Mouse (Mus musculus) olfactory bulb, adult 2 months (tissue): ENCODE results near the gene Foxf1. TPM values are rescaled to one million over a fixed set of nuclear protein-coding genes. Genes with fewer than 3 reads are reported as not detected.

Experiments
- H3K27ac ChIP-seq: fragments of 200-500 bp; 2 replicates; pipeline ENCODE4 v1.5.1; 2012; ENCODE audit warnings: low read depth, low read length; ENCODE audit not compliant: insufficient read depth
- H3K4me1 ChIP-seq: fragments of 200-500 bp; 2 replicates; pipeline ENCODE4 v1.6.1; 2012; ENCODE audit warnings: low read length; ENCODE audit not compliant: control insufficient read depth, insufficient read depth
- H3K4me3 ChIP-seq: fragments of 200-500 bp; 2 replicates; pipeline ENCODE4 v1.5.1; 2012; ENCODE audit warnings: mild to moderate bottlenecking, low read depth, low read length, moderate library complexity; ENCODE audit not compliant: insufficient read depth
- CTCF ChIP-seq: fragments of 200-500 bp; IDR thresholded peaks from 2 replicates; pipeline ENCODE4 v1.5.1; 2012; ENCODE audit warnings: low read depth, mild to moderate bottlenecking, low read length, moderate library complexity; ENCODE audit not compliant: insufficient read depth
- POLR2A ChIP-seq: fragments of 200-500 bp; IDR thresholded peaks from 2 replicates; pipeline ENCODE4 v1.6.1; 2012; ENCODE audit warnings: mild to moderate bottlenecking, low read depth, low read length, moderate library complexity; ENCODE audit not compliant: insufficient read depth
- WGBS: fragments of 180-500 bp; shearing (Covaris S2); methylation state at CpG from one replicate; pipeline ENCODE4 v1.1.7; 2018; 5-methylcytosine and 5-hydroxymethylcytosine counted together
- polyA plus RNA-seq: library from polyadenylated mRNA; stranded (reverse); fragments of >200 nt; gene quantifications from 2 replicates; pipeline ENCODE4 v1.2.4, GENCODE M21; 2012; ENCODE audit warnings: low replicate concordance; ENCODE audit not compliant: missing spikeins, insufficient read depth, insufficient read length

The Foxf1 gene
- polyA plus RNA-seq, 1 experiment = not detected

- Histone ChIP-seq H3K27ac (no peak overlapping the region), H3K4me1 (peaks cover 20% of the 10 kb centered on the region), H3K4me3 (no peak overlapping the region)
- WGBS = 1% methylated on average over 49 of the region's 49 CpGs
- no peak for TF ChIP-seq POLR2A
These were observed 3.7 kb upstream of the Foxf1 start for GRCm38 (mm10) chr8:121080361-121081090.

- H3K4me3 ChIP-seq = no peak overlapping the region
- no peak overlapping the region for H3K27ac ChIP-seq
- TF ChIP-seq CTCF (no peak), POLR2A (no peak)
- peaks cover 20% of the 10 kb centered on the region for H3K4me1 ChIP-seq
- 7% methylated on average over 7 of the region's 7 CpGs for WGBS
These were observed 2.8 kb upstream of the Foxf1 start for GRCm38 (mm10) chr8:121081398-121081797.

GRCm38 (mm10) chr8:121082218-121083092 lies 1.7 kb upstream of the Foxf1 start:
- TF ChIP-seq POLR2A (no peak), CTCF (no peak)
- Histone ChIP-seq H3K27ac (no peak overlapping the region), H3K4me1 (peaks cover 20% of the 10 kb centered on the region), H3K4me3 (peak overlapping the region; percentile 0; the same call in 1 of the 2 replicates)
- WGBS = 2% methylated on average over 57 of the region's 57 CpGs

DNA sequence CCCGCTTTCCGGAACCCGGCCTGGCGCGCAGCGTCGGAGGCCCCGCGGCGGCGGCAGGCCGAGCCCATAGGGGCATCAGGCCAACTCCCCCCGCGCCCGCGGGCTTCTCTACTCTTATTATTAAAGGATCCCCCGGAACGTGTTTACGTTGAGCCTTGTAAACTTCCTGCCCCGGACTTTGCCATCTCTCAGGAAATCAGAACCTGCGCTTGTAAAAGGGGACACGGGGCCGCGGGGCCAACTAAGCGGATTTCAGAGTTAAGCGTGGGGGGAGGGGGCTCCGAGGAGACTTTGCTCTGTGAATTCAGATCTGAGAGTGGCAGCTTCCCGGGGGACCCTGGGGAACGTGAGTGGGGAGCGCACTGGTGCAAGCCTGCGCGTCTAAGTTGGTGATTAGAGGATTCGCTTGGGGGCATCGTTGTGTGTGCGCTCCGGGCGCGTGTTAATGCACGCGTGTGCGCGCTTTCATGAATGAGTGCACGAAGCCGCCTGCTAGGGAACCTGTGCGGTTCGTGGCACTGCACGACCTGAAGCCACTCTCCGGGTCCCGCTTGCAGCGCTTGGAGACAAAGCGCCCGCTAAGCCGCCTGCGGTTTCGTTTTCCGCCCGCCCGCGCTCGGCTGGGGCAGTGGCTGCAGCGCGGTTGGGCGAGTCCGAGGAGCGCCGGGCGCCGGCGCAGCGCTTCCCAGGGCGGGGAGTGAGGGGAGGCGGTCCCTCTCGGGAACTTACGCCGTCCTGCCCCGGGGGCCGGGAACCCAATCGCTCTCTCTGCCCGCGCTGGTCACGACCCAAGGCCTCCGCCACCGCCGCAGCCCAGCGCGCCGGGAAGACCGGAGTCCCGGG lies 872 bp upstream of the Foxf1 start:
- no peak overlapping the region for H3K27ac ChIP-seq

DNA sequence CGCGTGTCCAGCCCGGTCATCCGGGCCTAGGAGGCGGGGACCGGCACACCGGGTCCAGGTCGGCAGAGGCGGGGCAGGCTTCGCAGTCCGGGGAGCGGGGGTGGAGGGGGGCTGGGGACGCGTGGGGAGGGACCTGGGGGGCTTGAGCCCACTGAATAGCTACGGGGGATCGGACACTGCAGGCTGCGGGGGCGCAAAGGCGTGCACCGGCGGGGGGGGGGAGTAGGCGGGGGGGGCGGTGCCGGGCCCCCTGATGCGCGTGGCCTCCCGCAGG lies 313 bp upstream of the Foxf1 start:
- WGBS = 0% methylated on average over 20 of the region's 27 CpGs
- no peak for TF ChIP-seq CTCF
- no peak for TF ChIP-seq POLR2A

More for the DNA sequence above, 872 bp upstream of the Foxf1 start:
- TF ChIP-seq POLR2A = no peak
- no peak for TF ChIP-seq CTCF
- peaks cover 20% of the 10 kb centered on the region for H3K4me1 ChIP-seq
- WGBS = under 1% methylated on average over 89 of the region's 89 CpGs
- H3K4me3 ChIP-seq = peak overlapping the region; percentile 42

GRCm38 (mm10) chr8:121085011-121085410 lies 825 bp downstream of the Foxf1 start:
- no peak overlapping the region for H3K27ac ChIP-seq
- peak overlapping the region; percentile 2; the same call in 1 of the 2 replicates for H3K4me3 ChIP-seq
- TF ChIP-seq CTCF (no peak), POLR2A (no peak)
- whole genome bisulfite sequencing = 8% methylated on average over 30 of the region's 30 CpGs
- peaks cover 20% of the 10 kb centered on the region for H3K4me1 ChIP-seq

More for the DNA sequence above, 313 bp upstream of the Foxf1 start:
- Histone ChIP-seq H3K27ac (no peak overlapping the region), H3K4me3 (peak overlapping the region; percentile 42), H3K4me1 (peaks cover 20% of the 10 kb centered on the region)

DNA sequence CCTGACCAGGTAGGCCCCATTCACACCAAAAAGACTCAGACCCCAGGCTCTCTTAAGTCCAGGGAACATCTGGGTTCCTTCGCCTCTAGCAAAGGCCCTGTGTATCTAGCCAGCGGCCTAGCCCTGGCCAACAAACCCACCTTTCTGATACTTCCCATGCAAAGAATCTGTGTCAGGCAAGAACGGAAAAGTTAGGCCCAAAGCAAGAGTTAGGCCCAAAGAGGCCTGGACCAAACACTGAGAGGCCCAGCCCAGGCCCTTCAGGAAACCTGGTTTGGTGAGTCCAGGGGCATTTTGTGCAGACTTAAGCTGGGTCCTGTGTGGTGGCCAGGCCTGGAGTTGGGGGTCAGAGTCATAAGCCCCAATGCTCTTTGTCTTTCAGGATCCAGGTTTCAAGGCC lies 1.4 kb downstream of the Foxf1 start:
- TF ChIP-seq POLR2A (no peak), CTCF (no peak)
- WGBS = 84% methylated on average over 3 of the region's 3 CpGs
- Histone ChIP-seq H3K4me3 (no peak overlapping the region), H3K27ac (no peak overlapping the region), H3K4me1 (peaks cover 20% of the 10 kb centered on the region)

- H3K4me1 ChIP-seq = peaks cover 20% of the 10 kb centered on the region
- H3K4me3 ChIP-seq = no peak overlapping the region
- no peak overlapping the region for H3K27ac ChIP-seq
- TF ChIP-seq CTCF = no peak
- WGBS = 45% methylated on average over 19 of the region's 19 CpGs
These were observed 2.1 kb downstream of the Foxf1 start for GRCm38 (mm10) chr8:121086004-121086900.
